Mouse (Mus musculus) embryonic facial prominence, embryonic 13.5 days (tissue): ENCODE results near the gene Foxe1. TPM values are rescaled to one million over a fixed set of nuclear protein-coding genes. Genes with fewer than 3 reads are reported as not detected.

Source experiments
- ATAC-seq: fragments of 200-750 bp; cut with Nextera tagmentation; 2 replicates; pipeline ENCODE4 v1.8.0; 2017; ENCODE audit warnings: low read depth; ENCODE audit not compliant: insufficient number of reproducible peaks, insufficient read depth, low FRiP score, low TSS enrichment
- H3K27ac ChIP-seq: fragments of 300-500 bp; sonication (generic); 2 replicates; pipeline ENCODE4 v1.5.1; 2015; ENCODE audit warnings: moderate library complexity, mild to moderate bottlenecking, inconsistent platforms
- H3K27me3 ChIP-seq: fragments of 300-500 bp; sonication (generic); 2 replicates; pipeline ENCODE4 v1.6.1; 2015; ENCODE audit warnings: mild to moderate bottlenecking, inconsistent platforms
- H3K36me3 ChIP-seq: fragments of 300-500 bp; sonication (generic); 2 replicates; pipeline ENCODE4 v1.6.1; 2015; ENCODE audit warnings: mild to moderate bottlenecking, inconsistent platforms
- H3K4me1 ChIP-seq: fragments of 300-500 bp; sonication (generic); 2 replicates; pipeline ENCODE4 v1.6.1; 2015; ENCODE audit warnings: inconsistent platforms
- H3K4me2 ChIP-seq: fragments of 300-500 bp; sonication (generic); 2 replicates; pipeline ENCODE4 v1.6.1; 2015; ENCODE audit warnings: moderate library complexity, mild to moderate bottlenecking, inconsistent platforms
- H3K4me3 ChIP-seq: fragments of 300-500 bp; sonication (generic); 2 replicates; pipeline ENCODE4 v1.5.1; 2015; ENCODE audit warnings: mild to moderate bottlenecking, inconsistent platforms
- H3K9ac ChIP-seq: fragments of 300-500 bp; sonication (generic); 2 replicates; pipeline ENCODE4 v1.6.1; 2015; ENCODE audit warnings: mild to moderate bottlenecking, inconsistent platforms
- H3K9me3 ChIP-seq: fragments of 300-500 bp; sonication (generic); 2 replicates; pipeline ENCODE4 v1.6.1; 2016; ENCODE audit warnings: inconsistent platforms
- WGBS: fragments of 180-500 bp; shearing (Covaris S2); methylation state at CpG from one replicate; pipeline ENCODE4 v1.1.7; 2015; ENCODE audit warnings: mixed read lengths; 5-methylcytosine and 5-hydroxymethylcytosine counted together
- polyA plus RNA-seq: library from polyadenylated mRNA; unstranded; fragments of >200 nt; fragmentation: Nextera tagmentation; extraction: Ambion mirVana; gene quantifications from 2 replicates; pipeline ENCODE4 v1.2.1, GENCODE M21; 2015

Gene Foxe1
- polyA plus RNA-seq, 1 experiment from 2014 or later = 0.91 TPM

DNA sequence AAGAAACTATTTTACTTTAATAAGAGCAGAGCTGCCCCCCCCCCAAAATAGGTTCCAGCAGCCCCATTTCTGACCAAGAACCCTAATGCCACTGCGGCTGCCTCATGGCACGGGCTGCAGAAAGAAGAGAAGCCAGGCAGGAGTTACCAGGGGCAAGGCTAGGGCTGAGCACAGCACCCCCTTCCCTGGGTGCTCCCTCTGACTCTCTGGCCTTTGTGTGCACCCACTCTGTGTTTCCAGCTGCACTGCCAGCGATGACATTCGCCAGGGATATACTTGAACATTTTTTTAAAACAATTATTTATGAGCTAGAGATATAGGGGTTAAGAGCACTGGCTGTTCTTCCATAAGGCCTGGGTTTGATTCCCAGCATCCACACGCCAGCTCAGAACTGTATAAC is 6.1 kb downstream of the Foxe1 start:
- WGBS = 34% methylated on average over 5 of the region's 5 CpGs
- no peak for ATAC-seq
- H3K9ac ChIP-seq = no peak overlapping the region
- H3K36me3 ChIP-seq = no peaks in the 10 kb centered on the region
- no peak overlapping the region for H3K4me3 ChIP-seq
- H3K4me1 ChIP-seq = peaks cover 10% of the 10 kb centered on the region
- H3K9me3 ChIP-seq = no peaks in the 10 kb centered on the region
- H3K4me2 ChIP-seq = no peak overlapping the region
- H3K27me3 ChIP-seq = peaks cover 97% of the 10 kb centered on the region
- H3K27ac ChIP-seq = no peak overlapping the region

DNA sequence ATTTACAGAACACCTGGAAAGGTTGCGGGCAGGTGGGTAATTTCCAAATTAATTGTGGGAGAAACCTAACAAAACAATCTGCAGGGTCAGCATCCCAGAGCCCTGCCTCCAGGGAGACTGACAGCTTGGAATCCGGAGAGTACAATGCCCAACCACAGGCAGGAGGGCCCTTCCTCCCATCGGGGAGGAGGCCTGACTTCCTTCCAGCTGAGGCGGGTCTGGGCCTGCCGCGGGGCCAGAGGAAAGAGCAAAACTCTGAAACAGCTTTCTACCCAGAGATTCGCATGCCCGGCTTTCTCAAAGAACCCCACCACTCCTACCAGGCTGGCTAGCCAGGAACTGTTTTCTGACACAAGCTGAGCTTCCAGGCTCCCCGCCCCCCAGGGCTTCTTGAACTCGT is 9.6 kb downstream of the Foxe1 start:
- no peak overlapping the region for H3K9ac ChIP-seq
- no peak overlapping the region for H3K4me3 ChIP-seq
- peaks cover 85% of the 10 kb centered on the region for H3K27me3 ChIP-seq
- no peaks in the 10 kb centered on the region for H3K36me3 ChIP-seq
- 0 out of 2 replicates have a peak overlapping the region, but pooled peaks have one; percentile 16 for H3K4me2 ChIP-seq
- no peaks in the 10 kb centered on the region for H3K9me3 ChIP-seq
- WGBS = 10% methylated on average over 10 of the region's 10 CpGs
- H3K4me1 ChIP-seq = peaks cover 5% of the 10 kb centered on the region; the same call in 1 of the 2 replicates
- no peak for ATAC-seq
- peak overlapping the region; percentile 58; the same call in 1 of the 2 replicates for H3K27ac ChIP-seq

DNA sequence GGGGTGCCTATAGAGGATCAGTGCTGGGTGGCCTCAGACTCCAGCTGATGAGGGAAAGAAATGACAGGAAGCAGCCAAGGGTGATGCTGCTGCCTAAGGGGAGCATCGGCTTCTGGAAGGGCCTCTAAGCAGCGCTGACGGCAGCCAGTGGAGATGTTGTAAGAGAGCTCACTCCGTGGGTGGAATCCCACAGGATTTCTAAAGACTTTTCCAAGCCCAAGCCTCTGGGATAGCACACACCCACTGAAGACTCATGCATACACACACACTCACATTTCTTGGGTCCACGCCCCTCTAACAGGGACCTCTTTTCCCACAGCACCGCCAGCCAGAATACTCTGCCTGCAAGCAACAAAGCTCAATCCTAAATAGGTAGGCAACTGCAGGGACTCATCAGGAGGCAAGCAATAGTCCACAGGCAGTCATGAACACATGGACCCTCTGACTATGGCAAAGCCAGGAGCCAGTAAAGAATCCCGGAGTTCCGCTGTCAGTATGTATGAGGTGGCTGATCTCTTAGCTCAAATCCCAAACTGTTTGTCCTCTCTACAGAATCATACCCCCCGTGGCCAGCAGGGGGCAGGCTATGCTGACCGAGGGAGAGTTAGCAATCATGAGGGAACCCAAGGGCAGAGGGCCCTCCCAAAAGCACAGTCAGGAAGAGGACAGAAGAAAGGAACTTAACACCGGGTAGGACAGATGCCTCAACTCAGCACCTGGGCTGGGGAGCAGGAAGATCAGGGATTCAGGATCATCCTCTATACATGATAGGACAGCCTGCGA is 13.1 kb downstream of the Foxe1 start:
- H3K9me3 ChIP-seq = no peaks in the 10 kb centered on the region
- 44% methylated on average over 12 of the region's 12 CpGs for WGBS

DNA sequence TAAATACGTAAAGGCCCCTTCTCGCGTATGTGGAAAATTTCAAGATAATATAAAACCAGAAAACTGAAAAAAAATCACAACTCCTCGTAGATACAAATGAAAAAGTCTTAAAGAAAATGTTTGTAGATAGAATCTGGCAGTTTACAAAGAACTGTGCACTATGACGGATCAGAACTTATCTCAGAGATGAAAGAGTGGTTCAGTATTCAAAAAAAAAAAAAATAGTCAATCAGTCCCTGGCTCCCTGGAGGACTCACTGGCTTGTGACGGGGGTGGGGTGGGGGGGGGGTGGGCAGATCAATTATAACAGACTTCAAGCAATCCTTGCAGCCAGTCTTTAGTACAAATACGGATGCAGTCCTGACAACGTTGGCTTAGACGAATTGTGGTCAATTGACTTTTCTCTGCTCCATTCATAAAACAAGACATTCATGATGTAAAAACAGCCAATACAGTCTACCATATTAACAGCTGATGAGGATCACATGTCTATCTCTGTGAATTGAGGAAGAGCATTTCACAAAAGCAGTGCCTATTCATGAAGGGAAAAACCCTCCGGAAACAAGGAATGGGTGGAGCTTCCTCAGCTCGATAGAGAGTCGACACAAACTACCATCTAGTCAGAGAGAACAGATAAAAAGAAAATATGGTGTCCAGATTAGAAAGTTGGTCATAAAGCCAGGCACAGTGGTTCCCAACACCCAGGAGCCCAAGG is 16.3 kb downstream of the Foxe1 start:
- no peak overlapping the region for H3K9ac ChIP-seq
- 74% methylated on average over 12 of the region's 12 CpGs for WGBS
- H3K4me1 ChIP-seq = no peaks in the 10 kb centered on the region
- H3K4me3 ChIP-seq = no peak overlapping the region
- peaks cover 23% of the 10 kb centered on the region for H3K27me3 ChIP-seq
- no peak for ATAC-seq
- H3K27ac ChIP-seq = no peak overlapping the region
- no peak overlapping the region for H3K4me2 ChIP-seq
- H3K9me3 ChIP-seq = no peaks in the 10 kb centered on the region
- no peaks in the 10 kb centered on the region for H3K36me3 ChIP-seq

More for the DNA sequence above, 13.1 kb downstream of the Foxe1 start:
- no peak for ATAC-seq
- no peak overlapping the region for H3K4me3 ChIP-seq
- no peaks in the 10 kb centered on the region for H3K36me3 ChIP-seq
- no peak overlapping the region for H3K27ac ChIP-seq
- no peak overlapping the region for H3K9ac ChIP-seq
- peaks cover 5% of the 10 kb centered on the region; the same call in 1 of the 2 replicates for H3K4me1 ChIP-seq
- H3K4me2 ChIP-seq = no peak overlapping the region
- H3K27me3 ChIP-seq = peaks cover 52% of the 10 kb centered on the region

DNA sequence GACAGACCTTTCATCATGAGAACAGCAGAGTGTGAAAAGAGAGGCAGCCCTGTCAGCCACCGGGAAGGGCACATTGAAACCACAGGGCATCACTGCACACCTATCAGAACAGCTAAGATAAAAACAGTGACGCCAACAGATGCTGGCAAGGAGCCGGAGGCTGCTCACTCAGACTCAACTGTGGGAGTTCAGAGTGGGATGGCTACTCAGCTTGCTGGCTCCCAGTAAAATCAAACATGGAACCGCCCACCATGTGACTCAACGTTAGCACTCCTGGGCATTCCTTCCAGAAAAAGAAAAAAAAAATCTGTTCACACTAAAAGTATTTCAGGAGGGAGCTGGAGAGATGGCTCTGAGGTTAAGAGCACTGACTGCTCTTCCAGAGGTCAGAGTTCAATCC is 17.8 kb downstream of the Foxe1 start:
- Histone ChIP-seq H3K27me3 (peaks cover 23% of the 10 kb centered on the region), H3K9ac (no peak overlapping the region), H3K27ac (no peak overlapping the region), H3K4me3 (no peak overlapping the region), H3K36me3 (no peaks in the 10 kb centered on the region), H3K4me2 (no peak overlapping the region), H3K4me1 (no peaks in the 10 kb centered on the region), H3K9me3 (no peaks in the 10 kb centered on the region)
- 73% methylated on average over 5 of the region's 5 CpGs for WGBS
- ATAC-seq = no peak

DNA sequence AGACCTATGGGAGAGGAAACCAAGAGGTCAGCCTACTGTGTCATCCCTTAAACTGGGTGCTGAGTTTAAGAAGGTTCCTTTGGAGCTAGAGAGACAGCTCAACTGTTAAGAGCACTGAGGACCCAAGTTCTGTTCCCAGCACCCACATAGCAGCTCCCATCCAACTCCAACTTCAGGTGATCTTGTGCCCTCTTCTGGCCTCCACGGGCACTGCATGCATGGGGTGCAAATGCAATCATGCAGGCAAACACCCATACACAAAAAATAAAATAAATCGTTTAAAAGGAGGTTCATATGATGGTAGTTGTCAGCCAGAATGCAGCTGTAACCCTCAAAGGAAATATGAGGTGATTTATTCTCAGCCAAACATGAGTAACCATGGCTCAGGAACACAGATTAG is 21.0 kb downstream of the Foxe1 start:
- no peak overlapping the region for H3K4me2 ChIP-seq

DNA sequence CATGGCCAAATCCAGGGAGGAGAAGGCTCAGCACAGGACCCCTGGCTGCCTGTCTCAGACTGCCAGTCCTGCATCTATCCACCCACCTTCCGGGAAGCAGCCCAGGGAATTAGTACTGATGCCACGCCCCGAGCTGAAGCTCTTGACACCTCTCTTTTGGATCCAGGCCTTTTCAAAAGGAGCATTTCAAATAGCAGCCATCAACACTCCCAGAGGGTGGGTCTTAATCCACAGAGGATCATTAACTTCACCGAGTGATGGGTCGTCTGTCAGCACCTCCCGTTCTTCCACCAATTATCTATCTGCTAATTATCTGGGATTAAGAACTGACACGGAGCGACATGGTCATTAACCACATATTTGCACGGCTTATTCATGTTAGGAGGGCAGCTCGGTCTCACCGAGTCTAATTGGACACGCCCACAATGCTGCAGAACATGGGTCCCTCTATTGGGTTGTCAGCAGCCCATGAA is 24.1 kb downstream of the Foxe1 start:
- Histone ChIP-seq H3K4me1 (0 out of 2 replicates have a peak, but pooled peaks cover 5% of the 10 kb centered on the region), H3K27ac (no peak overlapping the region), H3K4me3 (no peak overlapping the region), H3K27me3 (peaks cover 18% of the 10 kb centered on the region), H3K36me3 (no peaks in the 10 kb centered on the region), H3K9me3 (no peaks in the 10 kb centered on the region), H3K9ac (no peak overlapping the region), H3K4me2 (no peak overlapping the region)
- no peak for ATAC-seq
- WGBS = 17% methylated on average over 12 of the region's 12 CpGs

More for the DNA sequence above, 21.0 kb downstream of the Foxe1 start:
- H3K4me1 ChIP-seq = no peaks in the 10 kb centered on the region
- no peak overlapping the region for H3K4me3 ChIP-seq
- no peaks in the 10 kb centered on the region for H3K9me3 ChIP-seq
- H3K27me3 ChIP-seq = peaks cover 15% of the 10 kb centered on the region
- H3K36me3 ChIP-seq = no peaks in the 10 kb centered on the region
- WGBS = 77% methylated on average over 2 of the region's 2 CpGs
- no peak overlapping the region for H3K27ac ChIP-seq
- no peak for ATAC-seq
- no peak overlapping the region for H3K9ac ChIP-seq

DNA sequence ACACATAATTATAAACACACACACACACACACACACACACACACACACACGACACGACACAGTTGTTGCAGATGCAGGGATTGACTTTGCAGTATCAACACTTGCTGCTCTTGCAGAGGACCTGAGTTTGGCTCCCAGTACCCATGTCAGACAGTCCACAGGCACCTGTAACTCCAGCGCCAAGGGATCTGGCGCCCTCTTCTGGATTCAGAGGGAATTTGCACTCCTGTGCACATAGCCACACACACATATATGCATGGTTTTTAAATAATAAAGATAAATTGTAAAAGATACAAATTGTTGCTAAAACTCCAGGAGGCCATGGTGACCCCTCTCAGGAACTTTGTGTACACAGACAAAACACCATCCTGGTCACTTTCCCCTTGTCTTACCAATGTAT is 25.7 kb downstream of the Foxe1 start:
- Histone ChIP-seq H3K9me3 (no peaks in the 10 kb centered on the region), H3K4me1 (0 out of 2 replicates have a peak, but pooled peaks cover 5% of the 10 kb centered on the region), H3K27ac (no peak overlapping the region), H3K36me3 (no peaks in the 10 kb centered on the region), H3K4me2 (no peak overlapping the region), H3K4me3 (no peak overlapping the region), H3K27me3 (peaks cover 18% of the 10 kb centered on the region), H3K9ac (no peak overlapping the region)
- 64% methylated on average over 4 of the region's 4 CpGs for WGBS
- no peak for ATAC-seq

DNA sequence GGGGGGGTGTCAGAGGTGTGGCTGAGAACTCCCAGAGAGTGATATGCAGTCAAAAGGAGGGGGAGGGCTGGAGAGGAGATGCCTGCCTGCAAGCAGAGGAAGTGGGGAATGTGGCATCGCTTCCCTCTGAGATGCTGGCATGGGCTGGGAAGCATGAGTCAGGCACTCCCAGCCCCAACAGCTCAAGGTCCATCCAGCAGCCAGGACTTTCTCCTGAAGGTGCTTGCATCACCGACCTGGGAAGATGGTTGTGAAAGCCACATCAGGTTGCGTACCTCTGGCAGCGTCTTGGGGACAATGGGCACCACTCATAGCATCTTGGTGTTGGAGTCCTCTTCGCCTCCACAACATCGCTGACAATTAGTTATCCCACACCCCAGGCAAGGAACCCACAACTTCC is 27.0 kb downstream of the Foxe1 start:
- H3K4me3 ChIP-seq = no peak overlapping the region
- H3K27me3 ChIP-seq = peaks cover 13% of the 10 kb centered on the region
- H3K4me1 ChIP-seq = 0 out of 2 replicates have a peak, but pooled peaks cover 5% of the 10 kb centered on the region
- peak overlapping the region; percentile 60; the same call in 1 of the 2 replicates for H3K4me2 ChIP-seq
- H3K36me3 ChIP-seq = no peaks in the 10 kb centered on the region
- no peak for ATAC-seq
- no peak overlapping the region for H3K9ac ChIP-seq
- no peak overlapping the region for H3K27ac ChIP-seq
- no peaks in the 10 kb centered on the region for H3K9me3 ChIP-seq
- WGBS = 43% methylated on average over 6 of the region's 6 CpGs

DNA sequence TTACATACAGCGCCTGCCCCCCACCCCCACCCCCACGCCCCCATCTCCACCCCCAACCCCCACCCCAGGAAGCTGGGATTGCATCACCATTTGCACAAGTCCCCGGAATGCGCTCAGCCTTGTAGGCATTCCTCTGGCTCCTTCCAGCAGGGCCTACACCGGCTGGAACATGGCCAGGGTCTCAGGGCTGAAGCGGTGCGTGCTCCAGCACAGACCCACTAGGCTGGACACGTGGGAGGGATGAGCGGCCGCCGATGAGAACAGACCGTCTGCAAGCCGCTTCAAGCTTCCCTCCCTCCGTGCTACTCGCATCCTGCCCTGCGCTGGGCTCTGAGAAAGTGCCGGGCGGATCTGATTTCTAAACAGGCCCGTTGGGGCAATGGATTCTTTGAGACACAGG is 27.6 kb downstream of the Foxe1 start:
- Histone ChIP-seq H3K9me3 (no peaks in the 10 kb centered on the region), H3K4me1 (0 out of 2 replicates have a peak, but pooled peaks cover 5% of the 10 kb centered on the region), H3K27me3 (peaks cover 8% of the 10 kb centered on the region), H3K36me3 (no peaks in the 10 kb centered on the region), H3K4me3 (peak overlapping the region; percentile 34), H3K27ac (peak overlapping the region; percentile 44; the same call in 1 of the 2 replicates), H3K4me2 (peak overlapping the region; percentile 60), H3K9ac (peak overlapping the region; percentile 64; the same call in 1 of the 2 replicates)
- peak; percentile 65 for ATAC-seq
- WGBS = under 1% methylated on average over 19 of the region's 19 CpGs

DNA sequence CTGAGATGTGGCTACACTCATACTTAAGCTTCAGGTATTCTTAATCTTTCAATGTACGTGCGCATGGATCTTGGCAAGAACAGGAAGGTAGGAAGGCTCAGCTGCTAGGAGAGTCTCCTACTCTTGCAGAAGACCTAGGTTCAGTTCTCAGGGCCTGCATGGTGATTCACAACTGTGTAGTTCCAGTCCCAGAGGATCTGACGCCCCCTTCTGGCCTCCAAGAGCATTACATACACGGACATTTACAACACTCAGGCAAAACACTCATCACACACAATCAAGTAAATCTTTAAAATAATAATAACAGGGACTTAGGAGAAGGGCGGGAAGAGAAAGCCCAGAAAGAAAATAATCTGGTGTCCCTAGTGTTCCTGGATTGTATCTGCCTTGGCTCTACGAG is 31.0 kb downstream of the Foxe1 start:
- peak overlapping the region; percentile 11 for H3K9ac ChIP-seq
- peak overlapping the region; percentile 65 for H3K4me2 ChIP-seq
- ATAC-seq = no peak
- H3K27ac ChIP-seq = no peak overlapping the region
- peak overlapping the region; percentile 40 for H3K4me3 ChIP-seq
- WGBS = 59% methylated on average over 6 of the region's 6 CpGs
- H3K27me3 ChIP-seq = 0 out of 2 replicates have a peak, but pooled peaks cover 3% of the 10 kb centered on the region
- H3K4me1 ChIP-seq = 0 out of 2 replicates have a peak, but pooled peaks cover 5% of the 10 kb centered on the region
- H3K9me3 ChIP-seq = no peaks in the 10 kb centered on the region
- H3K36me3 ChIP-seq = peaks cover 29% of the 10 kb centered on the region
